Mouse (Mus musculus) midbrain, embryonic 14.5 days (tissue): Measurements from ENCODE around the gene Glrx2. TPM values are rescaled to one million over a fixed set of nuclear protein-coding genes. Genes with fewer than 3 reads are reported as not detected.

Source experiments
- polyA plus RNA-seq: library from polyadenylated mRNA; unstranded; fragments of >200 nt; fragmentation: Nextera tagmentation; extraction: Ambion mirVana; gene quantifications from 2 replicates; pipeline ENCODE4 v1.2.1, GENCODE M21; 2014

Glrx2 gene
- polyA plus RNA-seq, 1 experiment from 2014 or later: 99.9 TPM

Other genes with a start within 250 kb of the Glrx2 start
- gene B3galt2, start 75.7 kb upstream of the Glrx2 start, polyA plus RNA-seq: 9.3 and 9.7 TPM in 2 replicates
- 17.1 and 20.6 TPM in 2 replicates for gene Cdc73, start 13.4 kb upstream of the Glrx2 start, polyA plus RNA-seq
- 28.8 and 45.9 TPM in 2 replicates for gene Trove2, start 60.7 kb downstream of the Glrx2 start, polyA plus RNA-seq
- 51.3 and 52.4 TPM in 2 replicates for gene Uchl5, start 60.9 kb downstream of the Glrx2 start, polyA plus RNA-seq